Mouse (Mus musculus) bone marrow, adult 2 months (tissue): Measurements from ENCODE around the gene Mpi.

Source experiments
- CTCF ChIP-seq: fragments of 200-500 bp; IDR thresholded peaks from 2 replicates; pipeline ENCODE4 v1.5.1; 2011; ENCODE audit warnings: low read length, control low read depth; ENCODE audit not compliant: control insufficient read depth, insufficient read depth
- POLR2A ChIP-seq: fragments of 200-500 bp; IDR thresholded peaks from 2 replicates; pipeline ENCODE4 v1.6.1; 2011; ENCODE audit warnings: low read depth, mild to moderate bottlenecking, control low read depth, low read length, borderline replicate concordance; ENCODE audit not compliant: control insufficient read depth

- TF ChIP-seq POLR2A (no peak), CTCF (no peak)
These were observed 23.0 kb upstream of the Mpi start for GRCm38 (mm10) chr9:57575577-57575976.
